Mouse (Mus musculus): Measurements from ENCODE around the gene Elovl1. TPM values are rescaled to one million over a fixed set of nuclear protein-coding genes. Genes with fewer than 3 reads are reported as not detected.

Gene Elovl1
- total RNA-seq, 2 experiments from 2014 or later: 13.9 to 18.8 TPM

Other genes with a start within 250 kb of the Elovl1 start
- 10 to 100 TPM; 21.4 to 26.2 TPM for gene Kdm4a, start 248.1 kb upstream of the Elovl1 start, total RNA-seq (2021)
- gene Ptprf, start 136.7 kb upstream of the Elovl1 start, total RNA-seq (2021): 10 to 100 TPM in 1 of 2 experiments, 1 to 10 TPM in 1; 7.7 to 11.7 TPM
- gene Szt2, start 18.8 kb upstream of the Elovl1 start, total RNA-seq (2021): 1 to 10 TPM; 5.6 to 7.1 TPM
- gene Med8, start 18.8 kb upstream of the Elovl1 start, total RNA-seq (2021): 10 to 100 TPM; 37.6 to 38.3 TPM
- gene Cdc20, start 9.3 kb downstream of the Elovl1 start, total RNA-seq (2021): 1 to 10 TPM; 4.7 to 6.0 TPM
- gene Mpl, start 29.4 kb downstream of the Elovl1 start, total RNA-seq (2021): not detected
- gene Tie1, start 62.0 kb downstream of the Elovl1 start, total RNA-seq (2021): 10 to 100 TPM; 35.1 to 41.5 TPM
- not detected for gene 2610528J11Rik, start 98.9 kb downstream of the Elovl1 start, total RNA-seq (2021)
- gene Tmem125, start 116.0 kb downstream of the Elovl1 start, total RNA-seq (2021): under 1 TPM in 1 of 2 experiments, not detected in 1; 0.12 TPM
- not detected for gene Cfap57, start 192.7 kb downstream of the Elovl1 start, total RNA-seq (2021)
- 10 to 100 TPM; 30.1 to 33.5 TPM for gene Ebna1bp2, start 192.7 kb downstream of the Elovl1 start, total RNA-seq (2021)
- gene Olfr62, start 230.9 kb downstream of the Elovl1 start, total RNA-seq (2021): not detected

Measured in gastrocnemius, postnatal 14 days (tissue).